Mouse (Mus musculus) kidney, postnatal 25 days (tissue): ENCODE data around the gene Gm20388.
A peak's percentile ranks its signal among the peaks of the same experiment; 100 is the strongest.

Experiments
- DNase-seq, 2 experiments: peaks; one replicate each; pipeline ENCODE4 v3.0.0; 2021; ENCODE audit warnings: mixed read lengths in 2 of 2

Gene Gm20388

DNA sequence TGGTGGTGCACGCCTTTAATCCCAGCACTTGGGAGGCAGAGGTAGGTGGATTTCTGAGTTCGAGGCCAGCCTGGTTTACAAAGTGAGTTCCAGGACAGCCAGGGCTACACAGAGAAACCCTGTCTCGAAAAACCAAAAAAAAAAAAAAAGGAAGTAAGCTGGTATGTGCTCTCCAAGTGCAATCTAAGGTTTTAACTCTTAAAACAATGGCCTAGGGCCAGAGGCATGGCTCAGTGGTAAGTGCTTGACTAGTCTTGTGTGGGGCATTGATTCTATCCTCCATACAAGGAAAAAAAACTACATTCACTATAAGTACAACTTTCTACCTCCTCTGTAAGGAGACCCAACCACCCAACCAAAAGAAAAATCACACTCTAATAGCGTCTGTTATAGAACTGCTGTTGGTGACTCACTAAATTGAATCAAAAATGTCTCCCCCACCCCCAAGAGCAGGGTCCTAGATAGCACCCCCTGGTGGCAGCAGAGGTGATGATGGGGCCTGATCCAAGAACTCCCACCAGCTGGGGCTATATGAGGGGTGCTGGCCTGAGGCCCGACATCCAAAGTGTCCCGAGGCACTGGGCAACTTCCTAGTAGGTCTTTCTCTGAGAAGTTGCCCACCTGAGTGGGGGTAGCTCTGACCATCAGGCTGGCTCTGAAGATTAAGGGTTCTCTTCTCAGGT lies 2548.7 kb downstream of the Gm20388 start:
- DNase-seq: peak in 1 of 2 experiments; percentile 37

DNA sequence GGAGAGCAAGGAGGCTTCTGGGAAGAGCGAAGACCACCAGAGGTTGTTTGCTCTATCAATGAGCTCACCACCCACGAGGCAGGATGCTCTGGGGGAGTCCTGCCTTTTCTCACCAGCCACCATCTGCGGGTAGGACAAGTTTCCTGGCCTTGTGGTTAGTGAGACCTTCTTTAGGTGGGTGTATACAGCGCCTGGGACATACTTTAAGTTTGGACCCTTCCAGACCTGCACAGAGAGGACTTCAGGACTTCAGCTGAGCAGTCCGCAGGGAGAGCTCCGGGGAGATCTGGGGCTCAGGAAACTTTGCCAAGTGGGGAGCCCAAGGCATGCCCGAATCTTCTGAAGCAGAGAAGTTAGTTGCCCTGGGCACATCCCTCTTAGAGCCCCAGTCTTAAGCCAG lies 2549.3 kb downstream of the Gm20388 start:
- no peak for DNase-seq

DNA sequence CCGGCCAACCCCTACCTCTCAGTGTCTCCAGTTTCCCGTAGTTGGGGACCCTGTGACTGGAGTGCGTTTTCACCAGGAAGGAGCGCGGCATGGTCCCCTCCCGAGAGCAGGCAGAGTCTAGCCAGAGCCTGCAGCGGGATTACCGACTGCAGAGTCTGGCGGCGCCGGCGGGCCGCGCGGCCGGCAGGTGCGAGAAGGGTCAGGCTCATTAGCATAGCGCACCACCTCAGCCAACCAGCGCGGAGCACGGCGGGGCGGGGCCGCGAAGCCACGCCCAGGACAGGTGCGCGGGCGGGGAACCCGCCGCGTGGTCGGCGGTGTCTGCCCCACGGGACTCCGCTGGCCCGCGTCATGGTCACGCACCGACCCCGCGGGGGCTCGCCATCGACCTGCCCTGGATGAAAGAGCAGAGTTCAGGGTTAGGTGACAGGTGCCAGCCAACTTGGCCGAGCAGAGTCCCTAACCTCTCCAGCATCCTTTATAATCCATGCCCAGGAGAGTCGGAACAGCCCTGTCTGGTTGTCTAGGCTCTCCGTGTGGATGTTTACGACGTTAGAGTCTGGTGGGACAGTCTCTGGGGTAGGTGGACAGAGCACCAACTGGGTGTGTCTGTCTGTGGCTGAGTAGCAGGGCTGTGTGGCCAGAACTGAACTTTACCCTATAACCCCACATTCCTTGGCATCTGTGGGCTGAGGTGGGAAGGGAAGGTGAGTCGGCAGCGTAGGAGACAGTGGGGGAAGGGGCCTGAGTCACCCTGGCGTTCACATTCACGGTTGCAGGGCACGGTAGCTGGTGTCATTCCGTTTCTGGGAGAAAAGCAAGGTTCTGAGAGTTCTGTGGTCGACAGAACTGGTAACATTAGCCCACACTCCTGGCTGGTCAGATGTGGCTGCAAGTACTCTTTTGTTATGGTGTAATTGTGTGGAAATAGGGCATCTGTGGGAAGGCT lies 2550.2 kb downstream of the Gm20388 start, which contains the start of gene Snai3:
Gene Snai3, minus strand, starts transcription at position 210 of the 949 bp plus-strand sequence.
- peak; percentile 78 to 92 for DNase-seq

DNA sequence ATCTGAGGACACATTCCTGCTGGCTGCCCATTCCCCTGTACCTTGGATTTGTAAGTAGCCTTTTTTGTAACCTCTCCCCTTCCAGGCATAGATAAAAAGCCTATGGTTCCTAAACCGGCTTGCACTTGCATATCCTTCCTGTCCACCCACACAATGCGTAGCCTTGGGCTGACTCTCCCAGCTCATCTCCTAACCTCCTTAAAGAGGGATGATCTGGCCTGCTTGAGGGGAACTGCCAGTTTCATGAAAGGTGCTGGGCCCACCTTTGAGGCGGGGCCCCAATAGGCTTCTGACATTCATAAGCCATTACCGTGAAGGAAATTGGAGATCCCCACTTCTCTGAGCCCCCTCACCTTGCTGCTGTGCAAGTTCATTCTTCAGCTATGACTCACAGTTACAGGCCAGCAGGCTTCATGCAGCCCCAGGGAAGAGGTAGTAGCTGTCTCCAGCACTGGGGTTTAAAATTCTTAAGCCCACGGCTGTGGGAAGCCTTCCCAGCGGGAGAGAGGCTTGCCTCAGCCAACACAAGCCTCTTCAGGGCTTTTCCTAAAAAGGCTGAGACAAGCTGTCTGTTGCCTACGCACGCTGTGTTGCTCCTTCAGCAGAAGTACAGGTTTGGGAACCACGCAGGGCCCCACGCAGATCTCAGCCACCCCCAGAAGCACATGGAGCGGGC lies 2551.0 kb downstream of the Gm20388 start:
- no peak for DNase-seq

DNA sequence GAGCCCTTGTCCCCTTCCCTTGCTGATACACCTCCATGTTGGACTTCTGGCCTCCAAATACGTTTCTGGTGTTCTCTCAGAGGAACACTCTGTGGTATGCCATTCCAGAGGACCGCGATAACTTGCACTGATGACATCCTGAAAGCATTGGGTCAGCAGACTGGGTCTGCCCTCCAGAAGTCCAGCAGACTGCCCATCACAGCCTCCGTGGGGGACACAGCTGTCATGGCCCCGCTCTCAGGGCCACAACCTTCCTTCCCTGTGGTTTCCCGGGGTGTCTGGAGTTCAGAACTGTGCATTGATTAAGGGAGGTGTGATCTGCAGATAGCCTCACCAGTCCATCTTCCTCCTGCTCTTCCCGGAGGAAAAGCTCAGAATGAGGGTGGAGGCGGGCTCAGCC lies 2551.9 kb downstream of the Gm20388 start:
- DNase-seq: no peak

DNA sequence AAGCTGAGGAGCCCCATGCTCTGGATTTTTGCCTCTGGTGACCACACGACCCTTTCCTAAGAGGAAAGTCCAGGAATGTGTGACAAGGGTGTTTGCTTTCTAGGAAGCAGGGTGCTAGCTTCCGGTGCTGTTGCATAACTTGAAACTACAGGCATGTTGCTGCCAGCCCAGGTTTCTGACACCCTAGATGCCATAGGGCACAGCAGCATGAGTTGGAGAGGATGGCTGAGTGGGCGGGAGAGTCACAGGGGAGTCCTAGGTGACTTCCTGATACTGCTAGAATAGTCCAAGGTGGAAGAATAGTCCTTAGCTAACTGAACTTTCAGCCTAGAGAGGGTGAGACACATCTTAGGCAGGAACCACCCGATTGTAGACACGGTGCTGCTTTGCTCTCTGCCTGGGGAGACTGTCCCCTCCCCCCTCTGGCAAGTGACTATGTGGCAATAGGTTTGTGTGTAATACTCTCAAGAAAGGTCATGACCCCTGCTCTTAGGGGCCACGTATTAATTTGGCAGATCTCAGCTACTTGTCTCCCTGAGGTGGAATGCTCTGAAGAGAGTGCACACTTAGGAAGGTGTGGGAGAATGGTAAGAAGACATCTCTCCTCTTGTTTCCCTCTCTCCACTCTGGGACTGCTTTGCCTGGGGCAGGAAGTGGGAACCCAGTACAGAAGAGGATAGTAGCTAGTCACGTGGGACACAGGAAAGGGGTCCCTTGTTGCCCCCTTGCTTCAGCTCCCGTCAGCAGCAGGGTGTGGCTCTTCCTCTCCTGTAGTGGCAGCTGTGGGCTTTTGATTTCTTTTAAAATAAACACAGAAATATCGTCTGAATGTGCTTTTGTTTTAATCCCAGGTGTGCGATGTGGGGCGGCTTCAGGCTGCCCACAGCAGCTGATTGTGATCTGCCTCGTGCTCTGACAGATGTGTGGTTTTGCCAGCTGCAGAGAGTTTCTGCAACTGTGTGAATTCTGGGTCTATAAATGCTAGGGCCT lies 2553.3 kb downstream of the Gm20388 start:
- no peak for DNase-seq

DNA sequence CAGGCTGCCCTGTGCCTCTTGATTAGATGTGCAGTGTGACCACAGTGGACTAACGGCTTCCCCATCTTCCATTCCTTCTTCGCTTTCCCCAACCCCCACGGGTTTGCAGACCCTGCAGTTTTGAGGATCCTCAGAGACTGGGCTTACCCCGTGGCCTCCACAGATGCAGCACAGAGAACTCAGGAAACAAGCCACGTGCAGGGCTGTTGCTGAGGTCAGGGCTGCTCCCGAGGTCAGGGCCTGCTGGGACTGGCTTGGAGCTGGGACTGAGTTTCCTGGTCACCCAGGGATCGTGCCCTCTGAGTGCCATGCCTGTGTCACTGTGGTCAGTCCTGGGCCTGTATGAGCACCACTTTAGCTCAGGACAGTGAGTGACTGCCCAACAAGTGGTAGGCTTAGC lies 2554.3 kb downstream of the Gm20388 start:
- DNase-seq: no peak

DNA sequence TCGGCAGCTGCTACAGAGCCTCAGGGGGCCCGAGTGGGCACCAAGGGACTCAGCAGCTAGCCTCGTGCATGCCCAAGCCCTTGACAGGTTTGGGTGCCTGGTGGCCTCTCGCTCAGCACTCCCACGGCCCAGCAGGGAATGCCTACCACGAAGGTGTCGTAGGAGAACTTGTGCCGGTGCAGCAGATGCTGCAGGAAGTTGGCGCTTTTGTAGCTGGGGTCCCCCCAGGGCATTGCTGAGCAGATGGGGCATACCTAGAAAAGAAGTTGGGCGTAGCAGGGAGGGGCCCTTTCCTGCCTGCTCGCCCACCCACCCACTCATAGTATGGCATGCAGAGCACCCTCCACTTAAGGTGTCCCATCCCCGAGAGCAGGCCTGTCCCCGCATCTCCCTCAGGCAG lies 2557.2 kb downstream of the Gm20388 start:
- DNase-seq: no peak

DNA sequence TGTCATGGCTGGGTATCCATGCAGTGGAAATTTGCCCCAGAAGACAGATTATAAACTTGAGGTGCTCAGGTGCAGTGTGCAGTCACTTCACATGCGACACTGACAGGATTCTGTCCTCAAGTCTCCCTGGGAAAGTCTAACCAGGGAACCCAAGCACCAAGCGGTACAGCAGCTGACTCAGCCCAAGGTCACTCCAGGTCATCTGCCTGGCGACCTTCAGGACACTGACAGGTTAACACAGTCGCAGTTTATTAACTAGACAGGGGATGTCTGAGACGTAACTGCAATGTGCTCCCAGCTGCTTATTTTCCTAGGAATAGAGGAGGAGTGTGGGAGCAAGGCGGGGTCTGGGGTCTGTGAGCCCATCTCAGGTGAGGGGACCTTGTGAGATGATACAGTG lies 2558.8 kb downstream of the Gm20388 start:
- no peak for DNase-seq

DNA sequence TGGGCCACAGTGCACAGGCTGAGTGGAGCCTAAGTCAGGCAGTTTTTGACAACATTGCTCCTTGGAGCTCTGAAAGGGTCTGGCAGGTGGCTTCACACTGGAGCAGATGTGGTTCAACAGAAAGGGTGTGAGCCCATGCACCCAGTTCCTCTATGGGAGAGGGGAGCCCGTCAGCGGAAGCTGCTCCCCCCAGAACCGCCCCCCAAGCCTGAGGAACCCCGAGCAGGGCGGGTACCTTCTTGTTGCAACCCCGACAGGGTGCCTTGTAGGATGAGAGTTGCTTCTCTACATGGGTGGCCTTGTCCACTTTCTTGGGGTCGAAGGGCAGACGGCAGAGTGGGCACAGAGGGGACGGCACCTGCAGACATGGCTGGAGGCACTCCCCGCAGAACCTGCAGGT lies 2559.3 kb downstream of the Gm20388 start:
- no peak for DNase-seq

DNA sequence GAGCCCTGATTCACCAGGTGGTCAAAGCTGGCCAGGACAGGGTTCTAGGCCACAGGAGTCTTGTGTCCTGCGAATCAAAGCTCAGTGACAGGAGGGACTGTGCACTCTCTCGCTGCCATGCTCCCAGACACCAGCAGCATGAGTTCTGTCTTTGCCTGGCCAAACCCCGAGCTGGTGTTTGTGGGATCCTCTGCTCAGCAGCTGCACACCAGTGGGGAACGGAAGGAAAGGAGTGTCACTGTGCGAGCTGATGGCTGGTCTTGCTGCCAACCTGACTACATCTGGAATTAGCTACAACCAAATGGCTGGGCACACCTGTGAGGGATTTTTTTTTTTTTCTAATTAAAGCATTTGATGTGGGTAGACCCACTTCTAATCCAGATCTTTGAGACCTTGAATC lies 2560.1 kb downstream of the Gm20388 start:
- no peak for DNase-seq

DNA sequence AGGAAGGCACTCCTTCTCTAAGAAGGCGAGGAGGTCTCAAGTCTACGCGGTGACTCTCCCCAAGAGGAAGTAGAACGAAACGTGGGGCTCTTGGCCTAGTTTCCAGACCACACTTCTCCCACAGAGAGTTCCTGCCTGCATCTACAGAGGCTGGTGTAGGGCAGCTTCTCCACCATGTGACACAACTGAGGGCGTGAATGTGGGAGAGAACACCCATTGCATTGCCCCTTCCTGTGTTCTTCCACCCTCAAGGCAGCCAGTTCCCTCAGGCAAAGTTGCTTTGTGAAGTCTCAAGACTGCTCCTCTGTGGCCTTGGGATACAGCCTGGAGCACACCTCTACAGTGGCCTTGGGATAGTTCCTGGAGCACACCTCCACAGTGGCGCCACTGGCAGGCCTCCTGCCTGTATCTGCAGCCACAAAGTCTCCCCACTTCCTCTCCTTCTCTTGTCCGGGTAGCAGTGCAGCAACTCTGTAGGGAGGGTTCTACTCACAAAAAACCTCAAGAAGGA lies 2563.3 kb downstream of the Gm20388 start:
- no peak for DNase-seq

DNA sequence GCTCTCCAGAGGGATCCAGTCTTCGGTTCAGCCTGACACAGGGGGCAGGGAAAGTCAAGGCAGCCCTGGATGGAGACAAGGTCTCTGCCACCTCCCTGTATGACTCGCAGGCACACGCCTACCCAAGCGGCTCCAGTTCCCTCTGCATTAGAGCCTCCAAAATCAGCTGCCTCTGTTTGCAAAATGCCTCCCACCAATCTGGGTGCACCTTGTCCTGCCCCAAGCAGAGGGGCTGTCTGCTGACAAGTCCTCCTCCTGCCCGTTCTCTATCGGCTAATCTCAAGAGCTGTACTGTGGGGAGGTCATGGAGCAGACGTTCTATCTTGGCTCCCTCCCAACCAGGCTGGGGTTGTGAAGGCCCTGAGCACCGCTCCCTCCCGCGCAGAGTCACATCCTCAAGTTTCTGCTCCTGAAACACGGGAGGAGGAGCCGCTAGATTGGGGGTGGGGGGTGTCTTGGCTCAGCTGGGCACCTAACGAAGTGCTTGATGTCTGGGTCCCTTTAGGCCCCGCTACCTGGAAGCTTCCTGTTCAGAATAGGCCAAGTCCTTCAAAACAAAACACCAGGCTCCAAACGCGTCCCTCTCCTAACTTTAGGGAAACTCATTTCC lies 2564.4 kb downstream of the Gm20388 start:
- DNase-seq: peak; percentile 62 to 74

DNA sequence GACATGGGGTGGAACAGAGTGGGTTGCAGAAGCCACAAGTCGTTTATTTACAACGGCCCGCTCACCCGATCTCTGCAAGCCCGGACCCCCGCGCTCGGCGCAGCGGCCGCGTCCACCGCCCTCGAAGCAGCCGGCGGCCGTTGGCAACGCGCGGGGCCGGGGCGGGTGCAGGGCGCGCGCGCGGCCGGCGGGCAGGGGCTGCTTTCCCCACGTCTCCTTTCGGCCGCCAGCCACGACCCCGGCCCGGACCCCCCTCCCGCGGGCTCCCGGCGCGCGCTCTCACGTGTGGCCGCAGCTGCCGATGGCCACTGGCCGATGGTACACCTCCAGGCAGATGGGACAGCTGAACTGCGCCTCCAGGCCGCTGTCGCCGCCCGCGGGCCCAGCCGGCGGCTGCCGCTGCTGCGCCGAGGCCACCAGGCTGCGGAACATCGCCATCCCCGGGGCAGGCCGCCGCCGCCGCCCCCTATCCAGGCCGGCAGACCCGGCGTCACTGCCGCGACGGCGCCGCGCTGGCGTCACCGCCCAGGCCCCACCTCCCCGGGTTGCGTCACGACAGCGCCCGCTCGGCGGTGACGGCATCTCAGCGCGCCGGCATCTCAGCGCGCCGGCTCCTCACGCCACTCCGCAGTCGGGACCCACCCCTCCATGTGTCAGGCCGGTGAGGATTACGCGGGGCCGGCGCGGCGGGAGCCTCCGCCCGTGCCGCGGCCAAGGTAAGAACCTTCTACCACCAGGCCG lies 2565.1 kb downstream of the Gm20388 start, which contains the start of the genes Rnf166 and Ctu2:
Gene Rnf166, minus strand, starts transcription at position 485 of the 741 bp plus-strand sequence.
Gene Ctu2, plus strand, starts transcription at position 564 of the 741 bp plus-strand sequence.
- DNase-seq: peak; percentile 89 to 95

DNA sequence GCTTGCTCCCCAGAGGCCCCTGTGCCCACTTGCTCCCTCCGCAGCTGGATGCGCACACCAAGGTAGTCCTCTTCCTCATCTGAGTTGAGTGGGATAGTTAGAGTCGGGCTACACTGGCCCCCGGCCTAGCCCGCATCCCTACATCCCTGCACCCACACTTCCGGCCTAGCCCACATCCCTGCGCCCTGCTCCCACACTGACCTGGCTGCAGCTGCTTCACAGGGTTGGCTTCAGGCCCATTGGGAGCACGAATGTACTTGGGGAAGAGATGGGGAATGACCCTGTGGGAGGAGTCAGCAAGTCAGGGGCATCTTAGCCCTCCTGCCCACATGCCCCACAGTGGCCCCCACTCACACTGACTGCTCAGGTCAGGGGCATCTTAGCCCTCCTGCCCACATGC lies 2571.8 kb downstream of the Gm20388 start:
- DNase-seq: no peak

DNA sequence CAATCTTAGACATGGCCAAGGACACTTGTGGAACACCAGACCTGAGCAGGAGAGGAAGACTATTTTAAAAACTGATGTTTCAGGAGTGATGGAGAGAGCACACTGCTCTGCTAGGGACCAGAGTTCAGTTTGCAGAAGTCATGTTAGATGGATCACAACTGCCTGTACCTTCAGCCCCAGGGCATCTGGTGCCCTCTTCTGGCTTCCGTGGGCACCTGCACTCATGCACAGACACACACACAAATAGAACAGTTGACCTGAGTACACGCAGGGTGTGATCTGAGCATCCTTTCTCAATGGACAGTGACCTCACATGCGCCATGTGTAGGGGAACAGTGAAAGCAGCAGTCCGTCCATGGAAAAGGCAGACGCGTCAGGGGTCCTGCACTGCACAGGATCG lies 2573.2 kb downstream of the Gm20388 start:
- no peak for DNase-seq

DNA sequence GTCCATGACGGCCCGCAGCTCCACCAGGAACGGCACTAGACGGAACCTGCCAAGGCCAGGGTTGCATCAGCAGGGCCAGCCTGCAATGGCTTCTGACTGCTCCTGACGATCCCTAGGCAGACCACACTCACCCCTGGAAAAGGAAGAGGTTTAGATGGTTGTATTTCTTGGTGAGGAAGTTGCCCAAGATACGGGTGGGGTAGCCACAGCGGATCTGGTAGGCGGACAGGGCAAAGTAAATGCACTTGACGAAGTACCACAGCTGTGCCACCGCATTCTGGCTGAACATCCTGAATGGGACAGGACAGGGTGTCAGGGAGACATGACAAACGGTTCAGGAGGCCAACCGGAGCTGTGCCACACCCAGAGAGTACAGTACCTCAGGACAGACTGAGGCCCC lies 2574.2 kb downstream of the Gm20388 start:
- DNase-seq: no peak

DNA sequence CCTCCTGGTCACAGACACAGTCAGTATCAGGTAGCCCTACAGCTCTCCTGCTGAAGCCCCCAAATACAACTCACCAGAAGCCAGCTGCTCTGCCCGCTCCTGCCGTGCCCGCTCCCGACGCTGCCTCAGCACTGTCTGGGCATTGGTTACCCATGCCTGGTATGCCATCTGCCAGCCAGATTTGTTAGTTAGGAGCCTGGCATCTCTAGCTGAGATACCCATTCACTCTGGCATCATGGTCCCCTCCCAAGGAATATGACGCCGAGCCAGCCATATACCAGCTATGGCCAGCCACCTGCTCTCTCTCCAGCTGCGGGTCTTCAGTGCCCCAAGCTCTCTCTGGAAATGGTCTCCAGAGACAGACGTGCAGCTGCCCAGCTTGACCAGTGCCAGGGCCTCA lies 2577.7 kb downstream of the Gm20388 start:
- no peak for DNase-seq

DNA sequence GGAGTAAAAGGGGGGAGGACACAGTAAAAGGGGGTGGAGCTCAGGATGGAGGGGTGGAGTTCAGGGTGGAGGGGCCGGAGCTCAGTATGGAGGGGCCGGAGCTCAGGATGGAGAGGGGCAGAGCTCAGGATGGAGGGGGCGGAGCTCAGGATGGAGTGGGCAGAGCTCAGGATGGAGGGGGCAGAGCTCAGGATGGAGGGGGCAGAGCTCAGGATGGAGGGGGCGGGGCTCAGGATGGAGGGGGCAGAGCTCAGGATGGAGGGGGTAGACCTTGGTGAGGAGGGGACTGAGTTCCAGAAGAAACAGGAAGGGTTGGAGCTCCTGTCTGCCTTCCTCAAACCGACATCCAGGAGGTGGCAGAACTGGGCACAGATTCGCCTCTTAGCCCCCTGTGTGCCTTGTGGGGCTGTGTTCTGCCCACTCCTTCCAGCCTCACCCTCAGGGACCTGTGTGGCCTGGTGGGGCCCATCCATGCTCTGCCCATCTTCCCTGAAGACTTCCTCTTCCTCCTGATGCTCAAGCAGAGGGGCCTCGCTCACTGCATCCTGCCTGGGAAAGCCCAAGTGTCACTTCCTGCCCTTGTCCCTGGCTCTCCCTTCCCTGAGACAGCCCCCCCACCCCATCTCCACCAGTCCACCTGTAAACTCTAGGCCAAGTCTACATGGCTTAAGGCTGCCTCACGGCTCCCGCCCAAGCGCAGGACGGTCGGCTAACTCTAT lies 2586.5 kb downstream of the Gm20388 start:
- peak; percentile 54 to 68 for DNase-seq

DNA sequence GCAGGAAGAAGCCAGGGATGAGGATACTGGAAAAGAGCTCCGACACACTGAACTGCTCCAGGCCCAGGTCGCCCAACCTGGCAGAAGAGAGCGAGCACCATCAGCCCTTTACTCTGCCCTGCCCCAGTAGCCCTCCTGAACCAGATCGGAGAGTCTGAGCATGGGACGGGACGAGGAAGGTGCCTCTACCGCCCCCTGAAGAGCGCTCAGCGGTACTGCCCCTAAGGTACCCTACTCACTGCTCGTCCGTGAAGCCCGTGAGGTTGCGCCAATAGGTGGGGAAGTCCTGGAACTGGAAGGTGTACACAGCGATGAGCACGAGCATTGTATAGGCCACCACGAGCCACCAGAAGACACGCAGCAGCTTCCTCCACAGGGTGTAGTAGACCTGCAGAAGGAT lies 2587.3 kb downstream of the Gm20388 start:
- DNase-seq: no peak
